Mouse (Mus musculus): ENCODE results near the gene Ntrk3. TPM values are rescaled to one million over a fixed set of nuclear protein-coding genes. Genes with fewer than 3 reads are reported as not detected.
A peak's percentile ranks its signal among the peaks of the same experiment; 100 is the strongest.

Gene Ntrk3
- total RNA-seq, 2 experiments from 2014 or later = not detected

GRCm38 (mm10) chr7:78722051-78722450 is 15.8 kb downstream of the Ntrk3 start:
- ATAC-seq (replicated peaks; ENCODE audit: low FRiP score, poor library complexity, severe bottlenecking) = no peak

- ATAC-seq (replicated peaks; ENCODE audit: low FRiP score, poor library complexity, severe bottlenecking) = no peak
These were observed 16.6 kb downstream of the Ntrk3 start for GRCm38 (mm10) chr7:78720989-78721816.

- ATAC-seq (replicated peaks; ENCODE audit: low FRiP score, poor library complexity, severe bottlenecking) = no peak
These were observed 17.9 kb downstream of the Ntrk3 start for GRCm38 (mm10) chr7:78719795-78720460.

- ATAC-seq (replicated peaks; ENCODE audit: low FRiP score, poor library complexity, severe bottlenecking) = no peak
These were observed 18.7 kb downstream of the Ntrk3 start for GRCm38 (mm10) chr7:78719117-78719516.

GRCm38 (mm10) chr7:78718191-78718609 is 19.6 kb downstream of the Ntrk3 start:
- no peak for ATAC-seq (replicated peaks; ENCODE audit: low FRiP score, poor library complexity, severe bottlenecking)

- no peak for ATAC-seq (replicated peaks; ENCODE audit: low FRiP score, poor library complexity, severe bottlenecking)
These were observed 30.1 kb downstream of the Ntrk3 start for GRCm38 (mm10) chr7:78707708-78708107.

- ATAC-seq (replicated peaks; ENCODE audit: low FRiP score, poor library complexity, severe bottlenecking) = no peak
These were observed 30.7 kb downstream of the Ntrk3 start for GRCm38 (mm10) chr7:78707122-78707521.

GRCm38 (mm10) chr7:78702676-78703075 is 35.1 kb downstream of the Ntrk3 start:
- ATAC-seq (replicated peaks; ENCODE audit: low FRiP score, poor library complexity, severe bottlenecking) = no peak

GRCm38 (mm10) chr7:78695200-78695599 is 42.6 kb downstream of the Ntrk3 start:
- peak; percentile 85 for ATAC-seq (replicated peaks; ENCODE audit: low FRiP score, poor library complexity, severe bottlenecking)

- no peak for ATAC-seq (replicated peaks; ENCODE audit: low FRiP score, poor library complexity, severe bottlenecking)
These were observed 44.7 kb downstream of the Ntrk3 start for GRCm38 (mm10) chr7:78693148-78693547.

GRCm38 (mm10) chr7:78690956-78691355 is 46.9 kb downstream of the Ntrk3 start:
- ATAC-seq (replicated peaks; ENCODE audit: low FRiP score, poor library complexity, severe bottlenecking) = no peak

GRCm38 (mm10) chr7:78684943-78685342 is 52.9 kb downstream of the Ntrk3 start:
- no peak for ATAC-seq (replicated peaks; ENCODE audit: low FRiP score, poor library complexity, severe bottlenecking)

- ATAC-seq (replicated peaks; ENCODE audit: low FRiP score, poor library complexity, severe bottlenecking) = no peak
These were observed 56.9 kb downstream of the Ntrk3 start for GRCm38 (mm10) chr7:78680871-78681270.

GRCm38 (mm10) chr7:78669407-78669806 is 68.4 kb downstream of the Ntrk3 start:
- ATAC-seq (replicated peaks; ENCODE audit: low FRiP score, poor library complexity, severe bottlenecking) = no peak

- no peak for ATAC-seq (replicated peaks; ENCODE audit: low FRiP score, poor library complexity, severe bottlenecking)
These were observed 68.9 kb downstream of the Ntrk3 start for GRCm38 (mm10) chr7:78668916-78669315.

- no peak for ATAC-seq (replicated peaks; ENCODE audit: low FRiP score, poor library complexity, severe bottlenecking)
These were observed 69.7 kb downstream of the Ntrk3 start for GRCm38 (mm10) chr7:78668003-78668635.

GRCm38 (mm10) chr7:78660832-78661231 is 77.0 kb downstream of the Ntrk3 start:
- no peak for ATAC-seq (replicated peaks; ENCODE audit: low FRiP score, poor library complexity, severe bottlenecking)

GRCm38 (mm10) chr7:78659846-78660245 is 78.0 kb downstream of the Ntrk3 start:
- ATAC-seq (replicated peaks; ENCODE audit: low FRiP score, poor library complexity, severe bottlenecking) = no peak

GRCm38 (mm10) chr7:78658026-78658425 is 79.8 kb downstream of the Ntrk3 start:
- no peak for ATAC-seq (replicated peaks; ENCODE audit: low FRiP score, poor library complexity, severe bottlenecking)

- no peak for ATAC-seq (replicated peaks; ENCODE audit: low FRiP score, poor library complexity, severe bottlenecking)
These were observed 81.6 kb downstream of the Ntrk3 start for GRCm38 (mm10) chr7:78656181-78656580.

GRCm38 (mm10) chr7:78653686-78654085 is 84.1 kb downstream of the Ntrk3 start:
- no peak for ATAC-seq (replicated peaks; ENCODE audit: low FRiP score, poor library complexity, severe bottlenecking)
